Mouse (Mus musculus): Measurements from ENCODE around the gene Sema3g. TPM values are rescaled to one million over a fixed set of nuclear protein-coding genes. Genes with fewer than 3 reads are reported as not detected.
A peak's percentile ranks its signal among the peaks of the same experiment; 100 is the strongest.

The Sema3g gene
- polyA plus RNA-seq, 1 experiment from 2014 or later: 0.90 TPM

DNA sequence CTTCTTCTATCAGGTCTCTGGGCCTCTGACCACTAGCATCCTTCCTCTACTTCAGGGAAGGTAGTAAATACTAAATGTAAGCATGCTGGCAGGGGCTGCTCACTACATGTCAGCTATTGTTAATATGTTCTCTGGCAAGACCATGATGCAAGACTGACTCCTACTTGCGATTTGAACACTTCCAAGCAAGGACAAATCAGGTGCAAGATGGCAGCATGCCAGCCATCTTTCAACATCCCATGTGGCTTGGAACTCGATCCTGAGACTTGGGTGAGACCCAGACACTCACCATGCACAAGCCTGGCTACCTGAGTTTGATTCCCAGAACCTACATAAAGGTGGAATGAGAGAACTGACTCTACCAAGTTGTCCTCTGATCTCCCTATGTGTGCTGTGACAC is 25.7 kb upstream of the Sema3g start:
- H3K4me3 ChIP-seq (replicated peaks; ENCODE audit: low read length): no peak overlapping the region
- H3K4me2 ChIP-seq (ENCODE audit: low read depth, low read length): no peak overlapping the region
- no peak for ATAC-seq (ENCODE audit: insufficient read depth, low FRiP score)
- H3K9ac ChIP-seq (ENCODE audit: low read length): no peak overlapping the region
- no peaks in the 10 kb centered on the region for H3K4me1 ChIP-seq (ENCODE audit: control insufficient read depth, insufficient read depth, low read length)
- H3K9me3 ChIP-seq (replicated peaks; ENCODE audit: control insufficient read depth, low read length): no peaks in the 10 kb centered on the region
- H3K27ac ChIP-seq (ENCODE audit: low read length): no peak overlapping the region
- H3K36me3 ChIP-seq (ENCODE audit: control insufficient read depth, insufficient read depth, low read length): peaks cover 44% of the 10 kb centered on the region
- 74% methylated on average over 2 of the region's 2 CpGs for WGBS
- no peaks in the 10 kb centered on the region for H3K27me3 ChIP-seq (ENCODE audit: control insufficient read depth, insufficient read depth, low read length)

DNA sequence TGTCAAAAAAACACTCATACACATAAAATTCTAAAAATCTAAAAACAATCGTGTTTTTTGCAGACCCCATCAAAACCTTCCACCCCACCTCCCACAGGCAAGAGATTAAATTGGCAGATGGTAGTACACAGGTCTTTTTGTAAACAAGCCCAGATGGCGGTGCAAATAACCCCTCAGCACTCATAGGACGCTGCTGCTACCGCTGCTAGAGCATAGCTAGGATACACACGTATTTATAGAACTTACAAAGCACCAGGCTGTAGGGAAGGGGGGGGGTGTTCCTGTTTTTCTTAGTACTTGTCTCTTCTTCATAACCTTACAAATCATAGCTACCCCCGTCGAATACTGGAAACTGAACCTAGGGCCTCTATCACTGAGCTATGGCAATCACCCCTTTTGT is 23.9 kb upstream of the Sema3g start:
- Histone ChIP-seq H3K27ac (ENCODE audit: low read length) (no peak overlapping the region), H3K27me3 (ENCODE audit: control insufficient read depth, insufficient read depth, low read length) (no peaks in the 10 kb centered on the region), H3K9me3 (replicated peaks; ENCODE audit: control insufficient read depth, low read length) (no peaks in the 10 kb centered on the region), H3K4me1 (ENCODE audit: control insufficient read depth, insufficient read depth, low read length) (0 out of 2 replicates have a peak, but pooled peaks cover 5% of the 10 kb centered on the region), H3K4me3 (replicated peaks; ENCODE audit: low read length) (no peak overlapping the region), H3K4me2 (ENCODE audit: low read depth, low read length) (no peak overlapping the region), H3K36me3 (ENCODE audit: control insufficient read depth, insufficient read depth, low read length) (peaks cover 27% of the 10 kb centered on the region), H3K9ac (ENCODE audit: low read length) (no peak overlapping the region)
- no peak for ATAC-seq (ENCODE audit: insufficient read depth, low FRiP score)
- 76% methylated on average over 7 of the region's 7 CpGs for WGBS

DNA sequence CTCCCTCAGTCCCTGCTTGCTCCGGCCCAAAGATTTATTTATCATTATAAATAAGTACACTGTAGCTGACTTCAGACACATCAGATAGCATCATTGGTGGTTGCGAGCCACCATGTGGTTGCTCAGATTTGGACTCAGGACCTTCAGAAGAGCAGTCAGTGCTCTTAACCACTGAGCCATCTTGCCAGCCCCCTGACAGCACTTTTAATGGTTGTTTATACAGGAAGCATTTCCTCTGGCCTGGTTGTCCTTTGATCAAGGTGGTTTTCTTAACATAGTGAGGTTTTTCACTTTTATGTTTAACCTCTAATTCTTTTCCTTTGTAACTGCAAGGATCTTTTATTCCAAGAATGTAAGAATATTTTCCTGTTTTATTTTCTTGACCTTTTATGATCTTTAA is 23.2 kb upstream of the Sema3g start:
- Histone ChIP-seq H3K9me3 (replicated peaks; ENCODE audit: control insufficient read depth, low read length) (no peaks in the 10 kb centered on the region), H3K9ac (ENCODE audit: low read length) (no peak overlapping the region), H3K36me3 (ENCODE audit: control insufficient read depth, insufficient read depth, low read length) (peaks cover 22% of the 10 kb centered on the region), H3K4me3 (replicated peaks; ENCODE audit: low read length) (no peak overlapping the region), H3K27ac (ENCODE audit: low read length) (no peak overlapping the region), H3K4me2 (ENCODE audit: low read depth, low read length) (no peak overlapping the region), H3K27me3 (ENCODE audit: control insufficient read depth, insufficient read depth, low read length) (no peaks in the 10 kb centered on the region), H3K4me1 (ENCODE audit: control insufficient read depth, insufficient read depth, low read length) (0 out of 2 replicates have a peak, but pooled peaks cover 5% of the 10 kb centered on the region)
- WGBS: 85% methylated on average over 2 of the region's 2 CpGs
- no peak for ATAC-seq (ENCODE audit: insufficient read depth, low FRiP score)

DNA sequence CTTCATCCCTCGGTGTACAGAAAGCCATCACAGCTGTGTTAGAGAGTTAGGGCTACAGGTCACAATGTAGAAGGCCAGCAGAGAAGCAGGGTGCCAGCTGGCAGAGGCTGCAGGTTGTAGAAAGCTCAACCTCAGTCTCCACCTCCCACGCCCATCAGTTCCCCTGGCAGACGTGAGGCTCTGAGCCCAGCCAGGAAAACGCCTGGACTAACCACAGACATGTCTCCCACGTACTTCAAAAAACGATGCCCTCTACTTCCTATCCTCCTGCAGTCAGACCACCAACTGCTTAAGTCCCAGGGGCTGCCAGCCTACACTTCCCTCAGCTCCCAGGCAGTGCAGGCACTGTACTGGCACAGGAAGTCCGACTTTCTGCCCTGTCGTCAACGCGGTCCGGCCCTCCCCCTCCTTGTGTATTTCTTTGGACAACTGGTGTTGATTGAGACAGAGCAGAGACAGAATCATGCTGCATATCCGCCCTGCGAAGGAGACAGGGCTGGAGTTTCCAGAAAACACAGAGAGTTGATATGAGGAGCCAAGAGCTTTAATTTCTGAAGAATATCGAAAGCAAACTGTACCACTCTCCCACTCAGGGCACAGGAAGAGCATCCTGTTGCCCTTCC is 22.7 kb upstream of the Sema3g start:
- Histone ChIP-seq H3K27me3 (ENCODE audit: control insufficient read depth, insufficient read depth, low read length) (no peaks in the 10 kb centered on the region), H3K27ac (ENCODE audit: low read length) (peak overlapping the region; percentile 21; the same call in 1 of the 2 replicates), H3K36me3 (ENCODE audit: control insufficient read depth, insufficient read depth, low read length) (peaks cover 21% of the 10 kb centered on the region), H3K4me3 (replicated peaks; ENCODE audit: low read length) (no peak overlapping the region), H3K4me1 (ENCODE audit: control insufficient read depth, insufficient read depth, low read length) (0 out of 2 replicates have a peak, but pooled peaks cover 5% of the 10 kb centered on the region), H3K4me2 (ENCODE audit: low read depth, low read length) (no peak overlapping the region), H3K9me3 (replicated peaks; ENCODE audit: control insufficient read depth, low read length) (no peaks in the 10 kb centered on the region), H3K9ac (ENCODE audit: low read length) (no peak overlapping the region)
- 65% methylated on average over 14 of the region's 14 CpGs for WGBS
- ATAC-seq (ENCODE audit: insufficient read depth, low FRiP score): peak; percentile 52; the same call in 1 of the 2 replicates

DNA sequence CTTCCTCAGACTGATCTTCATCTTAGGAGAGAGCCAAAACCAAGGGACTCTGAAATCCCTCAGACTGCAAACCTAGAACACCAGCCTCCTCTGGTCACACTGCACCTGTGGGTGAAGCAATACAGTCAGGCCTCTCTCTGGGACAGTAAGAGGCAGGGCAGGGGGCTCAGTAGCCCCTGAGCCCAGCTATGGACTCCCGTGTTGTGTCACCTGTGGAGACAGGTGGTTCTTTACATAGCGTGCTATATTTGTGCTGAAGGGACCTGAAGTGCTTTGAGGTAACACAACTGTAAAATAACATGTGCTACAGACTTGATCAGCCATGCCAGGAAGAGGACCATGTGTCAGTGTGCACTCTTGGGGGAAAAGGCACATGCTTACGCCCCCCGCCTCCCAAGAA is 22.1 kb upstream of the Sema3g start:
- 90% methylated on average over 4 of the region's 4 CpGs for WGBS
- peak overlapping the region; percentile 21; the same call in 1 of the 2 replicates for H3K27ac ChIP-seq (ENCODE audit: low read length)

DNA sequence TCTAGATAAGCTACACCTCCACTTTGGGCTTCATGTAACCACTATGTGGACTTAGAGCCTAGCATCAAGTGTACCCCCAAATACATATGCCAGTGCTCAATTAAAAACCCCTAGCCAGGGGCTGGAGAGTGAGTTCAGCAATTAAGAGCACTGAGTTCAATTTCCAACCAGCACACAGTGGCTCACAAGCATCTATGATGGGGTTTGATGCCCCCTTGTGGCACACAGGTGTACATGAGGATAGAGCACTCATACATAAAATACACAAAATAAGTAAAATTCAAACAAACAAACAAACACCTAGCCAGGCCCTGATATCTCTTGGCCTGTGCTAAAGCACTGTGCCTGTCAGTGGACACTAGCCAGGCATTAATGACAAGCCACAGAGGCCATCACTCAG is 21.7 kb upstream of the Sema3g start:
- 0 out of 2 replicates have a peak, but pooled peaks cover 5% of the 10 kb centered on the region for H3K4me1 ChIP-seq (ENCODE audit: control insufficient read depth, insufficient read depth, low read length)
- H3K36me3 ChIP-seq (ENCODE audit: control insufficient read depth, insufficient read depth, low read length): 0 out of 2 replicates have a peak, but pooled peaks cover 15% of the 10 kb centered on the region
- no peak overlapping the region for H3K4me2 ChIP-seq (ENCODE audit: low read depth, low read length)
- H3K27ac ChIP-seq (ENCODE audit: low read length): no peak overlapping the region
- no peak overlapping the region for H3K4me3 ChIP-seq (replicated peaks; ENCODE audit: low read length)
- no peaks in the 10 kb centered on the region for H3K27me3 ChIP-seq (ENCODE audit: control insufficient read depth, insufficient read depth, low read length)
- no peak overlapping the region; the same call in 1 of the 2 replicates for H3K9ac ChIP-seq (ENCODE audit: low read length)
- peak; percentile 9; the same call in 1 of the 2 replicates for ATAC-seq (ENCODE audit: insufficient read depth, low FRiP score)
- H3K9me3 ChIP-seq (replicated peaks; ENCODE audit: control insufficient read depth, low read length): no peaks in the 10 kb centered on the region

More for the DNA sequence above, 22.1 kb upstream of the Sema3g start:
- 0 out of 2 replicates have a peak, but pooled peaks cover 16% of the 10 kb centered on the region for H3K36me3 ChIP-seq (ENCODE audit: control insufficient read depth, insufficient read depth, low read length)
- H3K9me3 ChIP-seq (replicated peaks; ENCODE audit: control insufficient read depth, low read length): no peaks in the 10 kb centered on the region
- H3K4me2 ChIP-seq (ENCODE audit: low read depth, low read length): no peak overlapping the region
- H3K9ac ChIP-seq (ENCODE audit: low read length): no peak overlapping the region
- H3K4me1 ChIP-seq (ENCODE audit: control insufficient read depth, insufficient read depth, low read length): 0 out of 2 replicates have a peak, but pooled peaks cover 5% of the 10 kb centered on the region
- H3K27me3 ChIP-seq (ENCODE audit: control insufficient read depth, insufficient read depth, low read length): no peaks in the 10 kb centered on the region
- ATAC-seq (ENCODE audit: insufficient read depth, low FRiP score): no peak
- H3K4me3 ChIP-seq (replicated peaks; ENCODE audit: low read length): no peak overlapping the region

DNA sequence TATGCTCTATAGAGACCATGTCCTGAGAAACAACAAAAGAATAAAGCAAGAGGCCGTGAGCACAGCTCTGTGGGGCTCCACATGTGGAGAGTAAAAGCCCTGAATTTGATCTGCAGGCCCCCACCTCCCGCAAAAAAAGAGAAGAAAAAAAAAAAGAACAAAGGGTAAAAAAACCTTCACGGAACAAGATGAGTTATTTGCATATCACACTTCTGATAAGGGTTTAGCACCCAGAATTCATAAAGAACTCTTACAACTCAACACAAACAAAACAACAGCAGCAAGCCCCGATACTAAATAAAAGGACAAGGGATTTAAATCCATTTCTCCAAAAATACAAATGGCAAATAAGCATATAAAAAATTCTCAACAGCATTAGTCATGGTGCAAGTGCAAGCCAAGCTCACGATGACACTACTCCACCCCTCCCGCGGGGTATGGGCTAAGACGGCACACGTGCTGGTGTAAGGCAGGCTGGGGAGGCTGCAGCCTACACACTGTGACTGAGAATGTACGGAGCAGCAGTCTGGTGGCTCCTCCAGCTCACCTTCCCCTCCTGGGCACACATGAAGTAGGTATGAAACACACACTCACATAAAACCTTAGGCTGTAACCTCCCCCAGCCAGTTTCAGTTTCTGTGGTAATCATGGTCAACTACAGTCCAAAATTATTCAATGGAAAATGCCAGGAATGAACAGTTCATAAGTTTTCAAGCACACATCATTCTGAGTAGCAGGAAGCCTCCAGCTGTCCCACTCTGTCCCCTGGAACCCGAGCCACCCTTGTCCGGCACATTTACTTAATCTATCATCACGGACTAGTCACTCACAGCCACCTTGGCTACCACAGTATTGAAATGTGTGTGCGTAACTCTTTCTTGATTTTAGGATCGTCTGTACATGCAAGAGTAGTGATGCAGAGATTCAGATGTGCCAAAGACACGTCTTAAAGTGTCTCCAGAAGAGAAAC is 19.8 kb upstream of the Sema3g start:
- peaks cover 12% of the 10 kb centered on the region for H3K36me3 ChIP-seq (ENCODE audit: control insufficient read depth, insufficient read depth, low read length)
- no peak overlapping the region for H3K27ac ChIP-seq (ENCODE audit: low read length)
- no peaks in the 10 kb centered on the region for H3K9me3 ChIP-seq (replicated peaks; ENCODE audit: control insufficient read depth, low read length)
- ATAC-seq (ENCODE audit: insufficient read depth, low FRiP score): no peak; the same call in 1 of the 2 replicates
- no peak overlapping the region; the same call in 1 of the 2 replicates for H3K9ac ChIP-seq (ENCODE audit: low read length)
- H3K4me1 ChIP-seq (ENCODE audit: control insufficient read depth, insufficient read depth, low read length): 0 out of 2 replicates have a peak, but pooled peaks cover 5% of the 10 kb centered on the region
- no peaks in the 10 kb centered on the region for H3K27me3 ChIP-seq (ENCODE audit: control insufficient read depth, insufficient read depth, low read length)
- no peak overlapping the region for H3K4me3 ChIP-seq (replicated peaks; ENCODE audit: low read length)
- no peak overlapping the region for H3K4me2 ChIP-seq (ENCODE audit: low read depth, low read length)
- 67% methylated on average over 16 of the region's 16 CpGs for WGBS

DNA sequence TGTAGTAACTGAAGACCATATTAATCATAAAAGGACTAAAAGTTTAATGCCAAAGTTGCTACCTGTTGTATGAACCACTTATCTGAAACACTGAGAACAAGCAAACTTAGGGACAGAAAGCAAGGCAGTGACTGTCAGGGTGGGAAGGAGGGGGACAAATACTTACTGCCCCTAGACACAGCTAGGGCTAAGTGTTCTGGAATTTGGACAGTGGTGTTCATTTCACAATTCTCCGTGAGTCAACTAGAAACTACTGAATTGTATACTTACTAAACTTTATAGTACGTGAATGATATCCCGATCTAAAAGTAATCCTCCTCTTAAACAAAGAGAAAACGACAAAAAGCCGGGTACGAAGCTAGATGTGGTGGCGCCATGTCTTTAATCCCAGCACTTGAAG is 18.1 kb upstream of the Sema3g start:
- no peak overlapping the region for H3K9ac ChIP-seq (ENCODE audit: low read length)
- H3K36me3 ChIP-seq (ENCODE audit: control insufficient read depth, insufficient read depth, low read length): peaks cover 17% of the 10 kb centered on the region
- no peak overlapping the region for H3K4me2 ChIP-seq (ENCODE audit: low read depth, low read length)
- H3K4me3 ChIP-seq (replicated peaks; ENCODE audit: low read length): no peak overlapping the region
- no peaks in the 10 kb centered on the region for H3K27me3 ChIP-seq (ENCODE audit: control insufficient read depth, insufficient read depth, low read length)
- H3K4me1 ChIP-seq (ENCODE audit: control insufficient read depth, insufficient read depth, low read length): peaks cover 9% of the 10 kb centered on the region
- no peaks in the 10 kb centered on the region for H3K9me3 ChIP-seq (replicated peaks; ENCODE audit: control insufficient read depth, low read length)
- H3K27ac ChIP-seq (ENCODE audit: low read length): no peak overlapping the region
- no peak for ATAC-seq (ENCODE audit: insufficient read depth, low FRiP score)
- WGBS: 89% methylated on average over 7 of the region's 7 CpGs

DNA sequence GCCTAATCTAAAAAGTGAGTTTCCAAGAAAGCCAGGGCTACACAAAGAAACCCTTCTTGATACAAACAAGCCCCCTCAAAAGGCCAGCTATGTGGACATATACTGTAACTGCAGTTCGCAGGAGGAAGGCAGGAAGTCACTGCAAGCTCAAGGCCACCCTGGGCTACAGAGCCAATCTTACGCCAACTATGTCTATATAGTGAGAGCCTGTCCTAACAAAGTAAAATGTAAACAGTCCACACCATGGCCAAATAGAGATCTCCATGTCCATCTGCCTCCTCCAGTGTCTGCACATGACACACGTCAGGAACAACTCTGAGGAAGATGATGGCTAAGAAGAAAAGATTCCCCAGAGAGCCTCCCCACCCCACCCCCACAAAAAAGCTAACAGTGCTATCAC is 17.6 kb upstream of the Sema3g start:
- no peaks in the 10 kb centered on the region for H3K9me3 ChIP-seq (replicated peaks; ENCODE audit: control insufficient read depth, low read length)
- H3K27me3 ChIP-seq (ENCODE audit: control insufficient read depth, insufficient read depth, low read length): no peaks in the 10 kb centered on the region
- H3K27ac ChIP-seq (ENCODE audit: low read length): no peak overlapping the region
- H3K4me1 ChIP-seq (ENCODE audit: control insufficient read depth, insufficient read depth, low read length): peaks cover 13% of the 10 kb centered on the region
- no peak overlapping the region for H3K4me2 ChIP-seq (ENCODE audit: low read depth, low read length)
- 55% methylated on average over 3 of the region's 3 CpGs for WGBS
- no peak overlapping the region for H3K9ac ChIP-seq (ENCODE audit: low read length)
- peaks cover 17% of the 10 kb centered on the region for H3K36me3 ChIP-seq (ENCODE audit: control insufficient read depth, insufficient read depth, low read length)
- ATAC-seq (ENCODE audit: insufficient read depth, low FRiP score): no peak
- no peak overlapping the region for H3K4me3 ChIP-seq (replicated peaks; ENCODE audit: low read length)
